Mouse (Mus musculus) G1E (cell line): ENCODE data around the gene Phkb.

Experiments used
- CTCF ChIP-seq: IDR thresholded peaks from 2 replicates; pipeline ENCODE4 v1.5.1; 2012; ENCODE audit warnings: low read depth, low read length, inconsistent platforms, mixed read lengths
- GATA1 ChIP-seq: IDR thresholded peaks from 2 replicates; pipeline ENCODE4 v1.6.1; 2012; ENCODE audit warnings: borderline replicate concordance, low read length, inconsistent platforms, mixed read lengths
- GATA2 ChIP-seq: IDR thresholded peaks from 2 replicates; pipeline ENCODE4 v1.6.1; 2012; ENCODE audit warnings: low read depth, low read length, inconsistent platforms, borderline replicate concordance
- POLR2AphosphoS5 ChIP-seq: IDR thresholded peaks from 2 replicates; pipeline ENCODE4 v1.6.1; 2012; ENCODE audit warnings: low read depth, low read length, inconsistent platforms; ENCODE audit not compliant: insufficient replicate concordance
- TAL1 ChIP-seq: conservative IDR thresholded peaks from 2 replicates; pipeline ENCODE4 v1.6.1; 2012; ENCODE audit warnings: low read depth, low read length, inconsistent platforms, mixed read lengths

DNA sequence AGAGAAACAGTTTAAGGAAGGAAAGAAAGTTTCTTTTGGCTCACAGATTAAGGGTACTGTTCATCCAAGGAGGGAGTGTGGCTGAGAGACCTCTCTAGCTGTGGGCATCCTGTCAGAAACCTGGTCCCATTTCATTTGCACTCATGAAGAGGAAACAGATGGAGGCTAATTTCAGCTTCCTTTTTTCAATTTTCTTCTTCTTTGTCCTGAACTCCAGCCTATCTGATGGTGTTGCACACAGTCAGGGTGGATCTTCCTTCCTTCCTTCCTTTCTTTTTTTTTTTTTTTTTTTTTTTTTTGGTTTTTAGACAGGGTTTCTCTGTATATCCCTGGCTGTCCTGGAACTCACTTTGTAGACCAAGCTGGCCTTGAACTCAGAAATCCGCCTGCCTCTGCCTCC lies 152.9 kb downstream of the Phkb start:
- TF ChIP-seq CTCF (no peak), TAL1 (no peak), GATA1 (no peak), POLR2AphosphoS5 (no peak), GATA2 (no peak)
